Mouse (Mus musculus) limb, embryonic 10.5 days (tissue): ENCODE results near the gene E130308A19Rik. TPM values are rescaled to one million over a fixed set of nuclear protein-coding genes. Genes with fewer than 3 reads are reported as not detected.

Experiments
- DNase-seq: peaks from one replicate; pipeline ENCODE4 v3.0.0-alpha.2; 2017; ENCODE audit warnings: low spot score
- H3K27ac ChIP-seq: fragments of 300-500 bp; sonication (generic); 2 replicates; pipeline ENCODE4 v1.5.1; 2016; ENCODE audit warnings: mild to moderate bottlenecking
- H3K27me3 ChIP-seq: fragments of 300-500 bp; sonication (generic); 2 replicates; pipeline ENCODE4 v1.6.1; 2016; ENCODE audit warnings: low read depth, mild to moderate bottlenecking; ENCODE audit not compliant: poor library complexity, severe bottlenecking
- H3K36me3 ChIP-seq: fragments of 300-500 bp; sonication (generic); 2 replicates; pipeline ENCODE4 v1.6.1; 2016; ENCODE audit warnings: mild to moderate bottlenecking, moderate library complexity
- H3K4me1 ChIP-seq: fragments of 300-500 bp; sonication (generic); 2 replicates; pipeline ENCODE4 v1.6.1; 2016
- H3K4me3 ChIP-seq: fragments of 300-500 bp; sonication (generic); 2 replicates; pipeline ENCODE4 v1.5.1; 2016; ENCODE audit warnings: mild to moderate bottlenecking, moderate library complexity
- H3K9me3 ChIP-seq: fragments of 300-500 bp; sonication (generic); replicated peaks from 2 replicates; pipeline ENCODE4 v1.6.1; 2016; ENCODE audit warnings: mild to moderate bottlenecking
- WGBS: fragments of 180-500 bp; shearing (Covaris S2); methylation state at CpG from one replicate; pipeline ENCODE4 v1.1.7; 2016; 5-methylcytosine and 5-hydroxymethylcytosine counted together
- polyA plus RNA-seq: library from polyadenylated mRNA; unstranded; fragments of >200 nt; fragmentation: Nextera tagmentation; extraction: Ambion mirVana; gene quantifications from 2 replicates; pipeline ENCODE4 v1.2.1, GENCODE M21; 2016

The E130308A19Rik gene
- polyA plus RNA-seq, 1 experiment from 2014 or later, result 42.6 TPM

DNA sequence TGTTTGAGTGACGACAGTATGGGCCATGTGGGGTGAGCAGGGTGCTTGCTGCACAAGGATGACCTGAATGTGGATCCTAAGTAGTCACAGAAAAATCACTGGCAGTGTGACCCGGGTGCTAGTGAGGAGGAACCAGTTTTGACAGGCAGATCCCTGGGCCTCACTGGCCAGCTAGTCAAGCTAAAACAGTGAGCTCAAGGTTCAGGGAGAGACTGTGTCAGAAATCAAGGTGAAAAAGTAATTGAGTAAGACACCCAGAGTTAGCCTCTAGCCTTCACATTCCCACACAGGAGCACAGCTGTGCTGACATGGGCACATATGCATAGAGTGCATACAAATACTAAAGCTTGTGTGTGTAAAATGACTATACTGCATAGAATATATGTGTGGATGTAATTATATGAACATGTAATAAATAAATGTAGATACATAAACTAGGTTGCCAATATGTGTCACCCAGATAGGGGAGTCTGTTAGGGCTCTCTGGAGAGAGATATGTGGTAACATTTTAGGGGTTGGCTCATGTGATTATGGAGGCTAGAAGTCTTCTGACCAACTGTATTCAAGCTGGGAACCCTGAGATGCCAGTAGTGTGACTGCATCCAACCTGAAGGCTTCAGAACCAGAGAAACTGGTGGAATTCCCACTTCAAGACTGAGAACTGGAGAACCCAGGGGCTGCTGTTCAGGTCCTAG, 47.6 kb downstream of the E130308A19Rik start:
- no peak overlapping the region for H3K27ac ChIP-seq
- no peak overlapping the region for H3K4me3 ChIP-seq
- no peaks in the 10 kb centered on the region for H3K27me3 ChIP-seq
- H3K36me3 ChIP-seq, result no peaks in the 10 kb centered on the region
- 87% methylated on average over 2 of the region's 2 CpGs for WGBS
- H3K9me3 ChIP-seq, result no peaks in the 10 kb centered on the region
- DNase-seq, result no peak
- H3K4me1 ChIP-seq, result no peaks in the 10 kb centered on the region

- H3K4me1 ChIP-seq, result no peaks in the 10 kb centered on the region
- no peak for DNase-seq
- H3K36me3 ChIP-seq, result no peaks in the 10 kb centered on the region
Measured at GRCm38 (mm10) chr4:59674929-59675679, 49.1 kb downstream of the E130308A19Rik start.

GRCm38 (mm10) chr4:59675699-59676098, 49.7 kb downstream of the E130308A19Rik start:
- Histone ChIP-seq H3K36me3 (no peaks in the 10 kb centered on the region), H3K4me3 (no peak overlapping the region), H3K4me1 (peaks cover 5% of the 10 kb centered on the region), H3K9me3 (no peaks in the 10 kb centered on the region), H3K27me3 (no peaks in the 10 kb centered on the region), H3K27ac (no peak overlapping the region)
- DNase-seq, result no peak
- 84% methylated on average over 3 of the region's 3 CpGs for WGBS

More at GRCm38 (mm10) chr4:59674929-59675679, 49.1 kb downstream of the E130308A19Rik start:
- Histone ChIP-seq H3K27ac (no peak overlapping the region), H3K4me3 (no peak overlapping the region), H3K9me3 (no peaks in the 10 kb centered on the region), H3K27me3 (no peaks in the 10 kb centered on the region)
- WGBS, result 81% methylated on average over 8 of the region's 8 CpGs

DNA sequence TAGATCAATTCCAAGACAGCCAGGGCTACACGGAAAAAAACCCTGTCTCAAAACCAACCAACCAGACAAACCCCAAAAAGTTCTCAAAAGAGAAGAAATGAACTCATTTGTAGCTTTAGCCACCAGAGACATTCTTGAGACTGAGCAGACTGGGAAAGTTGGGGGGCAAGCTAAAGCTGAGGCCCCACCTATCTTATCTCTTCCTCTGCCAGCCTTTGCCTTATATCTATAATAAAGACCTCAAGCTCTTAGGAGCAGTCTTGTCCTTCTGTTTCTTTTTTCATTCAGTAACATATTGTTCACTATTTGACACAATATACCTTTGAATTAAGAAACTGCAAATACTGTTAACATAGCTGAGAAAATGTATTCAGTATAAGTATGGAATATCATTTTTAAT, 55.4 kb downstream of the E130308A19Rik start:
- no peak for DNase-seq
- Histone ChIP-seq H3K27me3 (no peaks in the 10 kb centered on the region), H3K9me3 (no peaks in the 10 kb centered on the region), H3K4me3 (no peak overlapping the region), H3K36me3 (no peaks in the 10 kb centered on the region), H3K27ac (no peak overlapping the region), H3K4me1 (peaks cover 15% of the 10 kb centered on the region)
- WGBS, result 92% methylated on average over 1 of the region's 1 CpGs

- Histone ChIP-seq H3K27ac (no peak overlapping the region), H3K4me3 (no peak overlapping the region), H3K4me1 (peaks cover 15% of the 10 kb centered on the region), H3K27me3 (no peaks in the 10 kb centered on the region), H3K9me3 (no peaks in the 10 kb centered on the region), H3K36me3 (no peaks in the 10 kb centered on the region)
- DNase-seq, result no peak
- whole genome bisulfite sequencing, result 91% methylated on average over 3 of the region's 3 CpGs
Measured at GRCm38 (mm10) chr4:59682491-59682890, 56.5 kb downstream of the E130308A19Rik start.

- 84% methylated on average over 10 of the region's 10 CpGs for WGBS
Measured at GRCm38 (mm10) chr4:59682950-59683349, 56.9 kb downstream of the E130308A19Rik start.

DNA sequence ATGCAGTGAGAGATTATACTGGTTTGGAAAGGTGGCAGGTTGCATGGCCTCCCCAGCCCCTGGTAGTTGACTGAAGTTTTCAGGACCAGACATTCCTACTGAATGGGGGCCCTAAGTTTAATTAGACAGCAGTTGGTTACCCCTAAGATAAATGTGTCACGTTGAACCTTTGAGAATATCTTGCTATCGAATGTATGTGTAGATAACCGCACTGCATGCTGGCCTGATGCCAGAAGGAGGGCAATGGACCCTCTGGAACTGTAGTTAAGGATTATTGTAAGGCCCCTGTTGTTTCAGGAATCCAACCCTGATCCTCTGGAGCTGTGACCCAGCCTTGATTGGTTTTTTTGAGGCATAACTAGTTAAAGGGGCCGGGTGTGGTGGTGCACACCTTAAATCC, 58.3 kb downstream of the E130308A19Rik start:
- no peaks in the 10 kb centered on the region for H3K9me3 ChIP-seq
- H3K27ac ChIP-seq, result no peak overlapping the region
- no peaks in the 10 kb centered on the region for H3K36me3 ChIP-seq
- WGBS, result 90% methylated on average over 4 of the region's 4 CpGs
- no peak for DNase-seq
- H3K27me3 ChIP-seq, result no peaks in the 10 kb centered on the region
- H3K4me3 ChIP-seq, result no peak overlapping the region
- H3K4me1 ChIP-seq, result peaks cover 15% of the 10 kb centered on the region

More at GRCm38 (mm10) chr4:59682950-59683349, 56.9 kb downstream of the E130308A19Rik start:
- H3K4me3 ChIP-seq, result no peak overlapping the region
- H3K36me3 ChIP-seq, result no peaks in the 10 kb centered on the region
- H3K27ac ChIP-seq, result no peak overlapping the region
- DNase-seq, result no peak
- peaks cover 15% of the 10 kb centered on the region for H3K4me1 ChIP-seq
- H3K9me3 ChIP-seq, result no peaks in the 10 kb centered on the region
- no peaks in the 10 kb centered on the region for H3K27me3 ChIP-seq

DNA sequence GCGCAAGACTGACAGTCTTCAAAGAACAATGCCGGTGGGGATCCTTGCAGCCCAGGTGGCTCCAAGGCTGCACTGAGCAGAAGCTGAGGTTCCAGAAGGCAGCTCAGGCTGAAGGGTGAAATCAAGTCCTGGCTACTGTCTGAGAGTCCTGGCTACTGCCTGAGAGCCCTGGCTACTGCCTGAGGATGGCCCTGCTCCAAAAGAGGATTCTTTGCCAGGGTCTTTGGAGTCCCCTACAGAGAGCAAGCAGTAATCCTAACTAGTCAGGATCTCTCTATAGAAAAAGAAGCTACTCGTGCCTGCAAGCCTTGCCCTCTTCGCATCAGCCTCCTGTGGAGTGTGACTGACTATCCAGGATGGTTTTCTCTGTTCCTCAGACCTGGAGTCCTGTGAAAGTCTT, 60.7 kb downstream of the E130308A19Rik start:
- no peak for DNase-seq
- WGBS, result 86% methylated on average over 4 of the region's 4 CpGs

GRCm38 (mm10) chr4:59689055-59689454, 63.0 kb downstream of the E130308A19Rik start:
- H3K9me3 ChIP-seq, result no peaks in the 10 kb centered on the region
- H3K27ac ChIP-seq, result no peak overlapping the region
- H3K27me3 ChIP-seq, result no peaks in the 10 kb centered on the region
- H3K4me1 ChIP-seq, result no peaks in the 10 kb centered on the region
- peaks cover 12% of the 10 kb centered on the region for H3K36me3 ChIP-seq
- no peak for DNase-seq
- WGBS, result 90% methylated on average over 4 of the region's 4 CpGs
- no peak overlapping the region for H3K4me3 ChIP-seq

More for the DNA sequence above, 60.7 kb downstream of the E130308A19Rik start:
- H3K27me3 ChIP-seq, result no peaks in the 10 kb centered on the region
- H3K4me1 ChIP-seq, result 0 out of 2 replicates have a peak, but pooled peaks cover 3% of the 10 kb centered on the region
- H3K9me3 ChIP-seq, result no peaks in the 10 kb centered on the region
- no peak overlapping the region for H3K4me3 ChIP-seq
- no peak overlapping the region for H3K27ac ChIP-seq
- peaks cover 12% of the 10 kb centered on the region for H3K36me3 ChIP-seq

DNA sequence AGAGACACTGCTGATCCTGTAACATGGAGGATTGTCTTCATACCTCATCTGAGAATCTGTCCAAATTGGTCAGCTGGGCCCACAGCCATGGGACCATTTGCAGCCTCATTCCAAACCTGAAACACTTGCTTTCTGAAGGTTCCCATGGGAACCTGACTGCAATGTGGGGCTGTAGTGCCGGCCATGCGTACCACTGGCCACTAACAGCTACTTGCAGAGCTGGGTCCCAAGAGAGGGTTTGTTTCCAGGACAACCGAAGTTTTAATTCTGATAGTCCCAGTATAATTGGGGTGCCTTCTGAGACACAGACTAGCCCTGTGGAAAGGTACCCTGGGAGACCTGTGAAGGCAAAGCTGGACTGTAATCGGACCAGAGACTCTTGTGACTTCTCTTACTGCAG, 64.1 kb downstream of the E130308A19Rik start:
- Histone ChIP-seq H3K9me3 (no peaks in the 10 kb centered on the region), H3K4me1 (no peaks in the 10 kb centered on the region), H3K27me3 (no peaks in the 10 kb centered on the region), H3K27ac (no peak overlapping the region), H3K4me3 (no peak overlapping the region), H3K36me3 (peaks cover 12% of the 10 kb centered on the region)
- DNase-seq, result no peak
- WGBS, result 92% methylated on average over 4 of the region's 4 CpGs

DNA sequence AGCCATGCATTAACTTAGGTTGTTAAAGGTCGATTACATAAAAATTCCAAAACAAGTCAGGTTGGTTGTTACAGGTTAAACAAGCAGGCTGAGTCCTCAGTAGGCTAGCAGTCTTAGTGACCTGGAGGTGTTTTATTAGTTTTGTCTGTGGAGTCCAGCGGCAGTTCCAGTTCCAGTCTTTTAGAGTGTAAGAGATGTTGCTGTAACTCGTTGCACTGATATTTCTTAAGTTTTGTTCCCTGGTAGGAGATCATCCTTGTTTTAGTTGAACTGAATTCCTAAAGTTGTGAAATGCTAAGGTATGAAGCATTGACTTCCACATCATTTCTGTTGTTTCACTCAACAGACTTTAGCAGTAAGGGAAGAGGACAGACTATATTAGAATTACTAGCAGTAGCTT, 70.8 kb downstream of the E130308A19Rik start:
- no peaks in the 10 kb centered on the region for H3K27me3 ChIP-seq
- 81% methylated on average over 3 of the region's 3 CpGs for WGBS
- H3K4me3 ChIP-seq, result no peak overlapping the region
- no peak for DNase-seq
- H3K9me3 ChIP-seq, result no peaks in the 10 kb centered on the region
- peaks cover 8% of the 10 kb centered on the region; the same call in 1 of the 2 replicates for H3K4me1 ChIP-seq
- no peaks in the 10 kb centered on the region for H3K36me3 ChIP-seq
- H3K27ac ChIP-seq, result no peak overlapping the region

GRCm38 (mm10) chr4:59697869-59698268, 71.9 kb downstream of the E130308A19Rik start:
- H3K27me3 ChIP-seq, result no peaks in the 10 kb centered on the region
- DNase-seq, result no peak
- WGBS, result 74% methylated on average over 3 of the region's 3 CpGs

More at GRCm38 (mm10) chr4:59697869-59698268, 71.9 kb downstream of the E130308A19Rik start:
- Histone ChIP-seq H3K9me3 (no peaks in the 10 kb centered on the region), H3K4me3 (no peak overlapping the region), H3K4me1 (peaks cover 8% of the 10 kb centered on the region; the same call in 1 of the 2 replicates), H3K27ac (no peak overlapping the region), H3K36me3 (no peaks in the 10 kb centered on the region)
